Mouse (Mus musculus): Measurements from ENCODE around the gene Dexi.

DNA sequence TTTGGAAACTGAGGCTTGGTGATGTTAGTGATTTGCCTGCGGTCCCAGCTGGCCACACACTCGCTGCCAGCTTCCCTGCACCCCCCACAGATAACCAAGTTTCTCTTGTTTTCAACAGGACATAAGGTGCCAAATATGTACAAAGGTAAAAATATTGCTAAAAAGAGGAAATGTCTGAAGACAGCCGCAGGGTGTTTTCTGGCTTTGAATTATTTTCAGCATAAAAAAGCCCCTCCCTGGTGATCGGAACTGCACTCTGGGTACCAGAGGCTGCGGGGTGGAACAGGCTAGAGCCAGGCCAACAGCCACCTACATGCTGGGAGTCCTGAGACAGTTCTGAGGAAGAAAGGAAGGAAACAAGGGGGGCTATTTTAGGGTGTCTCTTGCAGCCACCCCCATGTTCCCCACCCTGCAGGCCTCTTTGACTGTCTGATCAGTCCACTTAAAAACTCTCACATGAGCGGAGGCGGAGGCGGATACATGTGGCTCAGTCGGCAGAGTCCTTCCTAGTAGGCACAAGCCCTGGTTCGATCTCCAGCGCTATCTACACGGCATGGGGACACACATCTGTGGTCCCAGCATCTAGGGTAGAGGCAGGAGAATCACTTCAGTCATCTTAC lies 26.8 kb downstream of the Dexi start:
- no peak for TF ChIP-seq CTCF (IDR thresholded peaks at IDR 0.05; ENCODE audit: low read depth, low read length)
- TF ChIP-seq GATA1 (IDR thresholded peaks at IDR 0.05; ENCODE audit: borderline replicate concordance, low read length): no peak
- no peak for TF ChIP-seq POLR2AphosphoS5 (IDR thresholded peaks at IDR 0.05; ENCODE audit: insufficient replicate concordance, low read depth, low read length)

Measured in G1E (cell line).